Mouse (Mus musculus) adrenal gland (tissue): ENCODE measurements around the gene Zc3h15.
"Not testable (repeated sequence)": the region's sequence is repeated elsewhere in the genome, so short reads cannot be mapped to it uniquely, and the experiment has no call there.

Experiments used
- intact Hi-C: fragments of 180-260 bp; cut with DNase I; formaldehyde crosslinking; loops from one replicate; pipeline ENCODE4 v1.15.1; 2025

The Zc3h15 gene

GRCm38 (mm10) chr2:83709896-83710524 lies 65.8 kb downstream of the Zc3h15 start:
- intact Hi-C loops = no loop called here

- intact Hi-C loops = not testable (repeated sequence)
Measured at GRCm38 (mm10) chr2:83713281-83713680, 69.0 kb downstream of the Zc3h15 start.

- intact Hi-C loops = loop anchor here (1.0 kb wide), 1 partner anchor 10 kb away; the partner anchor contains the start of gene Itgav
Measured at GRCm38 (mm10) chr2:83713946-83714345, 69.7 kb downstream of the Zc3h15 start.
